Mouse (Mus musculus) heart, postnatal 0 days (tissue): Measurements from ENCODE around the gene Cars2.

Experiments used
- CTCF ChIP-seq: IDR thresholded peaks from 2 replicates; pipeline ENCODE4 v1.5.1; 2016; ENCODE audit warnings: antibody characterized with exemption, control low read depth, low read depth
- EP300 ChIP-seq: IDR thresholded peaks from 2 replicates; pipeline ENCODE4 v1.6.1; 2016; ENCODE audit warnings: antibody characterized with exemption, low read depth

GRCm38 (mm10) chr8:11516292-11516691, 34.3 kb downstream of the Cars2 start:
- TF ChIP-seq EP300 (no peak), CTCF (no peak)
